Mouse (Mus musculus) layer of hippocampus, adult 2 months (tissue): Measurements from ENCODE around the gene Skap1. TPM values are rescaled to one million over a fixed set of nuclear protein-coding genes. Genes with fewer than 3 reads are reported as not detected.

Experiments used
- DNase-seq, 2 experiments: peaks; one replicate each; pipeline ENCODE4 v3.0.0; 2022; ENCODE audit warnings: low spot score in 2 of 2
- H3K27ac ChIP-seq: fragments of 200-600 bp; 2 replicates; pipeline ENCODE4 v1.8.1; 2022
- H3K4me3 ChIP-seq: fragments of 200-600 bp; 2 replicates; pipeline ENCODE4 v1.8.1; 2022; ENCODE audit warnings: mild to moderate bottlenecking
- CTCF ChIP-seq: fragments of 200-600 bp; conservative IDR thresholded peaks from 2 replicates; pipeline ENCODE4 v1.8.1; 2022; ENCODE audit warnings: antibody characterized with exemption, mild to moderate bottlenecking, moderate library complexity
- total RNA-seq, 2 experiments: library from RNA; stranded (reverse); gene quantifications; 2 replicates each; pipeline ENCODE4 v1.2.3; 2021

The Skap1 gene
- total RNA-seq, 2 experiments from 2014 or later, result 1.0 to 1.2 TPM

GRCm38 (mm10) chr11:96546428-96546827 is 82.0 kb downstream of the Skap1 start:
- peak; percentile 47 for TF ChIP-seq CTCF
- no peak for DNase-seq
- no peak overlapping the region for H3K27ac ChIP-seq
- H3K4me3 ChIP-seq, result no peak overlapping the region

GRCm38 (mm10) chr11:96550960-96551703 is 86.7 kb downstream of the Skap1 start:
- no peak for TF ChIP-seq CTCF
- H3K4me3 ChIP-seq, result no peak overlapping the region
- DNase-seq, result no peak
- no peak overlapping the region for H3K27ac ChIP-seq

GRCm38 (mm10) chr11:96553091-96553490 is 88.7 kb downstream of the Skap1 start:
- no peak overlapping the region for H3K4me3 ChIP-seq
- DNase-seq, result peak in 1 of 2 experiments; percentile 52
- TF ChIP-seq CTCF, result peak; percentile 83
- no peak overlapping the region for H3K27ac ChIP-seq

- DNase-seq, result no peak
- Histone ChIP-seq H3K27ac (no peak overlapping the region), H3K4me3 (no peak overlapping the region)
- TF ChIP-seq CTCF, result no peak
These were observed 95.8 kb downstream of the Skap1 start for GRCm38 (mm10) chr11:96560229-96560628.

- DNase-seq, result no peak
- Histone ChIP-seq H3K27ac (no peak overlapping the region), H3K4me3 (no peak overlapping the region)
- TF ChIP-seq CTCF, result peak; percentile 53
These were observed 99.7 kb downstream of the Skap1 start for GRCm38 (mm10) chr11:96564088-96564487.

- TF ChIP-seq CTCF, result peak; percentile 42
- no peak for DNase-seq
- H3K4me3 ChIP-seq, result no peak overlapping the region
- no peak overlapping the region for H3K27ac ChIP-seq
These were observed 108.1 kb downstream of the Skap1 start for GRCm38 (mm10) chr11:96572515-96572914.

- DNase-seq, result no peak
- H3K4me3 ChIP-seq, result no peak overlapping the region
- TF ChIP-seq CTCF, result no peak
- H3K27ac ChIP-seq, result no peak overlapping the region
These were observed 112.4 kb downstream of the Skap1 start for GRCm38 (mm10) chr11:96576491-96577427.

- TF ChIP-seq CTCF, result no peak
- H3K4me3 ChIP-seq, result no peak overlapping the region
- H3K27ac ChIP-seq, result no peak overlapping the region
- DNase-seq, result no peak
These were observed 114.3 kb downstream of the Skap1 start for GRCm38 (mm10) chr11:96578551-96579283.

GRCm38 (mm10) chr11:96581604-96582384 is 117.4 kb downstream of the Skap1 start:
- peak; percentile 71 for TF ChIP-seq CTCF
- H3K4me3 ChIP-seq, result no peak overlapping the region
- H3K27ac ChIP-seq, result no peak overlapping the region
- no peak for DNase-seq

GRCm38 (mm10) chr11:96582595-96582994 is 118.2 kb downstream of the Skap1 start:
- DNase-seq, result no peak
- no peak overlapping the region for H3K4me3 ChIP-seq
- no peak for TF ChIP-seq CTCF
- H3K27ac ChIP-seq, result no peak overlapping the region

- DNase-seq, result no peak
- Histone ChIP-seq H3K27ac (no peak overlapping the region), H3K4me3 (no peak overlapping the region)
- TF ChIP-seq CTCF, result no peak
These were observed 125.4 kb downstream of the Skap1 start for GRCm38 (mm10) chr11:96589828-96590227.

GRCm38 (mm10) chr11:96595890-96596289 is 131.5 kb downstream of the Skap1 start:
- peak overlapping the region; percentile 36; the same call in 1 of the 2 replicates for H3K27ac ChIP-seq
- H3K4me3 ChIP-seq, result peak overlapping the region; percentile 45
- peak in 1 of 2 experiments; percentile 3 for DNase-seq
- peak; percentile 14; the same call in 1 of the 2 replicates for TF ChIP-seq CTCF
